Mouse (Mus musculus) forebrain, embryonic 13.5 days (tissue): ENCODE results near the gene Shmt1. TPM values are rescaled to one million over a fixed set of nuclear protein-coding genes. Genes with fewer than 3 reads are reported as not detected.

ENCODE experiments used
- ATAC-seq: fragments of 200-750 bp; cut with Nextera tagmentation; 2 replicates; pipeline ENCODE4 v1.8.0; 2017
- H3K27ac ChIP-seq: fragments of 300-500 bp; sonication (generic); 2 replicates; pipeline ENCODE4 v1.5.1; 2015; ENCODE audit warnings: inconsistent platforms, mild to moderate bottlenecking, moderate library complexity
- H3K27me3 ChIP-seq: fragments of 300-500 bp; sonication (generic); 2 replicates; pipeline ENCODE4 v1.6.1; 2015; ENCODE audit warnings: mild to moderate bottlenecking, inconsistent platforms
- H3K36me3 ChIP-seq: fragments of 300-500 bp; sonication (generic); 2 replicates; pipeline ENCODE4 v1.6.1; 2015; ENCODE audit warnings: mild to moderate bottlenecking, inconsistent platforms; ENCODE audit not compliant: poor library complexity, severe bottlenecking
- H3K4me1 ChIP-seq: fragments of 300-500 bp; sonication (generic); 2 replicates; pipeline ENCODE4 v1.6.1; 2015; ENCODE audit warnings: inconsistent platforms
- H3K4me2 ChIP-seq: fragments of 300-500 bp; sonication (generic); 2 replicates; pipeline ENCODE4 v1.6.1; 2015; ENCODE audit warnings: inconsistent platforms, mild to moderate bottlenecking, moderate library complexity
- H3K4me3 ChIP-seq: fragments of 300-500 bp; sonication (generic); 2 replicates; pipeline ENCODE4 v1.5.1; 2015; ENCODE audit warnings: mild to moderate bottlenecking, inconsistent platforms
- H3K9ac ChIP-seq: fragments of 300-500 bp; sonication (generic); 2 replicates; pipeline ENCODE4 v1.6.1; 2015; ENCODE audit warnings: mild to moderate bottlenecking, inconsistent platforms
- H3K9me3 ChIP-seq: fragments of 300-500 bp; sonication (generic); replicated peaks from 2 replicates; pipeline ENCODE4 v1.6.1; 2016; ENCODE audit warnings: inconsistent platforms
- WGBS: fragments of 180-500 bp; shearing (Covaris S2); methylation state at CpG from one replicate; pipeline ENCODE4 v1.1.7; 2015; 5-methylcytosine and 5-hydroxymethylcytosine counted together
- polyA plus RNA-seq: library from polyadenylated mRNA; unstranded; fragments of >200 nt; fragmentation: Nextera tagmentation; extraction: Ambion mirVana; gene quantifications from 2 replicates; pipeline ENCODE4 v1.2.1, GENCODE M21; 2015

Gene Shmt1
- polyA plus RNA-seq, 1 experiment from 2014 or later, result 36.9 TPM

DNA sequence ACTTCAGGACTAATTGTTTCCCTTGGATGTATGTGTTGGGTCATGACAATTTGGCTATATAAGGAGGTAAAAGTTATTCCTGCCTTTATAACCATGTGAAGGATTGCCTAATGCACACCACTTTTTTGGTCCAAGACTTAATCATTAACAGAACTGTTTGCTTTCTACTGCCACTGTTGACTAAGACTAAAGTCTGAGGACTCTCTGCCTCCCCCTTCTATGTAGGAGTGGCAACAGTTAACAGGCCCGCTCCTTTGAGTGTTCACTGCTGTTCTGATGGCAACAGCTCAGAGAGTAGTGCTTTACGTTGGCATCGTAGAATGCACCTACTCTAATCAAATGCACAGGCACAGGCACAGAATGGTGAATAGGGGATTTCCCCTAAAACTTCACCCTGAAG, 13.7 kb upstream of the Shmt1 start:
- Histone ChIP-seq H3K4me2 (no peak overlapping the region), H3K9me3 (no peaks in the 10 kb centered on the region), H3K36me3 (no peaks in the 10 kb centered on the region), H3K9ac (no peak overlapping the region), H3K4me1 (no peaks in the 10 kb centered on the region), H3K27ac (no peak overlapping the region), H3K27me3 (no peaks in the 10 kb centered on the region; the same call in 1 of the 2 replicates), H3K4me3 (no peak overlapping the region)
- no peak for ATAC-seq
- WGBS, result 91% methylated on average over 3 of the region's 3 CpGs

DNA sequence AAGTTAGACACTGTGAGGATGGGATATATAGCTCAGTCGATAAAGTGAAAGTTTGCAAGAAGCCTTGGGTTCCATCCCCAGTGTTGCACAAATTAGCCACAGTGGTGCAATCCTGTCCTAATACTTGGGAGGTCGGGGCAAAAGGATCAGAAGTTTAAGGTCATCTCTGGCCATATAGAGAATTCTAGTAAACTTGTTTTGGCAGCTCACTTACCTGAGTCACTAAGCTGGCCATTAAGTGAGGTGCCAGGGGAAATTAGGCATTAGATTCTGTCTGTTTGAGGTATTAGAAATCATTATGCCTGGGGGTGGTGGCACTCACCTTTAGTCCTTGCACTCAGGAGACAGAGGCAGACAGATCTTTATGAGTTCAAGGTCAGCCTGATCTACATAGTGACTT, 12.3 kb upstream of the Shmt1 start:
- WGBS, result 71% methylated on average over 2 of the region's 2 CpGs
- H3K27ac ChIP-seq, result no peak overlapping the region
- H3K9ac ChIP-seq, result no peak overlapping the region
- H3K4me1 ChIP-seq, result no peaks in the 10 kb centered on the region
- ATAC-seq, result no peak
- no peaks in the 10 kb centered on the region for H3K9me3 ChIP-seq
- H3K4me2 ChIP-seq, result no peak overlapping the region
- no peak overlapping the region for H3K4me3 ChIP-seq
- H3K36me3 ChIP-seq, result no peaks in the 10 kb centered on the region
- no peaks in the 10 kb centered on the region; the same call in 1 of the 2 replicates for H3K27me3 ChIP-seq

DNA sequence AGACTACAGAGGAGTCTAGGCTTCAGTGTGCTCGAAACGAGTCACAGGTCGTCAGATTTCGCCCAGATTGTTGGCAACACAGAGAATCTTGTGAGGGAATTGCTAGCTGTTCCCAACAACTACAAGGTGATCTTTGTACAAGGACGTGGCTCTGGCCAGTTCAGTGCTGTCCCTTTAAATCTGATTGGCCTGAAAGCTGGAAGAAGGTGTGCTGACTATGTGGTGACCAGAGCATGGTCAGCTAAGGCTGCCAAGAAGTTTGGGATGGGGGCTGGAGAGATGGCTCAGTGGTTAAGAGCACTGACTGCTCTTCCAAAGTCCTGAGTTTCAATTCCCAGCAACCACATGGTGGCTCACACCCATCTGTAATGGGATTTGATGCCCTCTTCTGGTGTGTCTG, 4.9 kb upstream of the Shmt1 start:
- H3K9ac ChIP-seq, result no peak overlapping the region
- H3K36me3 ChIP-seq, result no peaks in the 10 kb centered on the region
- no peak for ATAC-seq
- H3K4me1 ChIP-seq, result no peaks in the 10 kb centered on the region
- H3K4me3 ChIP-seq, result no peak overlapping the region
- 70% methylated on average over 5 of the region's 5 CpGs for WGBS
- H3K27me3 ChIP-seq, result peaks cover 8% of the 10 kb centered on the region; the same call in 1 of the 2 replicates
- H3K27ac ChIP-seq, result no peak overlapping the region
- no peak overlapping the region for H3K4me2 ChIP-seq
- no peaks in the 10 kb centered on the region for H3K9me3 ChIP-seq

DNA sequence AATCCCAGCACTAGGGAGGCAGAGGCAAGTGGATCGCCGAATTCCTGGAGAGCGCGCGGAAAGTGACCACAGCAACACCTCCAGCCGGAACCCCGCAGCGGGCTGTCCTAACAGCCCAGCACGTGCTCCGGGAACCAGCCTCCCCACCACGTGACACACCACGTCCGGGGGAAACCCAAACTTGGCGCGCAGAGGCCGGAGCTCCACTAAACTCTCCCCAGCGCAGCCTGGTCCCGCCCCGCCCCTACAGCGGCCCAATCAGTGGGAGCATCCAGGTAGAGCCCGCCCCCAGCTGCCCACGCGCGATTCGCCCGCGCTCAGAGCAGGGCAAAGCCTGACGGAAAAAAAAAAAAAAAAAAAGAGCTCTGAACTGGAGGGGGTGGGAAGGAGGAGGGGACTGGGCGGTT, 461 bp downstream of the Shmt1 start:
- Histone ChIP-seq H3K27me3 (no peaks in the 10 kb centered on the region), H3K36me3 (no peaks in the 10 kb centered on the region), H3K4me1 (peaks cover 28% of the 10 kb centered on the region), H3K27ac (no peak overlapping the region), H3K9ac (peak overlapping the region; percentile 27), H3K4me2 (peak overlapping the region; percentile 83), H3K4me3 (peak overlapping the region; percentile 49), H3K9me3 (no peaks in the 10 kb centered on the region)
- under 1% methylated on average over 29 of the region's 29 CpGs for whole genome bisulfite sequencing
- ATAC-seq, result peak; percentile 100

DNA sequence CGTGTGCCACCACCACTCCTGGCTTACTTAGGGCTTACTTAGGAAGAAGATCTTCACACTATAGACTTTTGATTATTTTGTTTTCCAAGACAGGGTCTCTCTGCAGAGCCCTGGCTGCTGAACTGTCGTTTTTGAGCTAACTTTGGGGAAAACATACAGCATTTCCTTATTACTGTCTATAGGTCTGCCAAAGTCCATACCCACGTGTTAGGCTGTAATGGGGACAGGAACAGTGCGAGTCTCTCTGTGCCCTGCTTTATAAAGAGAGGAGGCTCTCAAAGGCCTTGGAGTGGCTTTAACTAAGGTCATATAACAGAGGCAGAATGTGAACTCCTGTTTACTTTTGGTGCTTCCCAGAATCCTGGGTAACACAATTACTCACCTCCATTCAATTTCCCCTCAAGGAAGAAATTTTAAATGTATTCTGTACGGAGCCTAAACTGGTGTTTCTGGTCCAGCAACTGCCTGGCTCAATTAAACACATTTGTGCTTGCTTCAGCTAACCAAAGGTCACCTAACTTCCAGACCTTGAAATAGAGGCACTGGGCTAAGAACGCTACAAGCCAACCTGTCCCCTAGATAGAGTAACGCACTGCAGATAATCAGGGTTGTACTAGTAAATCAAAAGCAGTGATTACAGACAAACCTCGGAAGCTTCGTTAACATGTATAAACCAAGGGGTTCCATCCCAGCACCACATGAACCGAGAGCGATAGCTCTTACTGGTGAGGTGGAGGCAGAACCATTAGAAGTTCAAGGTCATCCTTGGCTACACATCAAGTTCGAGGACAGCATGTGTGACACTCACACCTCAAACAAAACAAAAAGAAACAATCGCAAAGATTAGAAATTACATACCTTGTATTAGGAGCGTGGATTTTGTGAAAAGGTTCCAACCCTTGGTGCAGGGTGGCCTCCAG, 1.2 kb downstream of the Shmt1 start:
- no peak for ATAC-seq
- 17% methylated on average over 14 of the region's 14 CpGs for WGBS
- peak overlapping the region; percentile 83 for H3K4me2 ChIP-seq
- H3K9me3 ChIP-seq, result no peaks in the 10 kb centered on the region
- H3K27me3 ChIP-seq, result no peaks in the 10 kb centered on the region
- peaks cover 28% of the 10 kb centered on the region for H3K4me1 ChIP-seq
- H3K36me3 ChIP-seq, result no peaks in the 10 kb centered on the region
- H3K4me3 ChIP-seq, result peak overlapping the region; percentile 49
- H3K27ac ChIP-seq, result no peak overlapping the region
- peak overlapping the region; percentile 27 for H3K9ac ChIP-seq

DNA sequence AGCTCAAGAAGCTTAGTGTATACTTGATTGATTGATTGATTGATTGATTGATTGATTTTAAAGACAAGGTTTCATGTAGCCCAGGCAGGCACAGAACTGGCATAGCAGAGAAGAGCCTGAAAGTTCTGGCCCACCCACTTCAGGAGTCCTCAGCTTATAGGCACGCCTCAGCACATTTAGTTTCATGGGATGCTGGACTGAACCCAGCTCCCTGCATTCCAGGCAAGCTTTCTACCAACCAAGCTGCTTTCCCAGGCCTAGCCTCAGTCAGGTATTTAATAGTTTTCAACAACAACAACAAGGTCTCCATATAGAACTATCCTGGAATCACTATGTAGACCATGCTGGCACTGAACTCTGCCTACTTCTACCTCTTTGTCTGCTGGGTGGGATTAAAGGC, 2.0 kb downstream of the Shmt1 start:
- Histone ChIP-seq H3K4me2 (peak overlapping the region; percentile 83), H3K9me3 (no peaks in the 10 kb centered on the region), H3K36me3 (no peaks in the 10 kb centered on the region), H3K27me3 (no peaks in the 10 kb centered on the region), H3K4me1 (peaks cover 28% of the 10 kb centered on the region), H3K9ac (0 out of 2 replicates have a peak overlapping the region, but pooled peaks have one; percentile 27), H3K4me3 (peak overlapping the region; percentile 49), H3K27ac (no peak overlapping the region)
- no peak for ATAC-seq
- 60% methylated on average over 1 of the region's 1 CpGs for WGBS

DNA sequence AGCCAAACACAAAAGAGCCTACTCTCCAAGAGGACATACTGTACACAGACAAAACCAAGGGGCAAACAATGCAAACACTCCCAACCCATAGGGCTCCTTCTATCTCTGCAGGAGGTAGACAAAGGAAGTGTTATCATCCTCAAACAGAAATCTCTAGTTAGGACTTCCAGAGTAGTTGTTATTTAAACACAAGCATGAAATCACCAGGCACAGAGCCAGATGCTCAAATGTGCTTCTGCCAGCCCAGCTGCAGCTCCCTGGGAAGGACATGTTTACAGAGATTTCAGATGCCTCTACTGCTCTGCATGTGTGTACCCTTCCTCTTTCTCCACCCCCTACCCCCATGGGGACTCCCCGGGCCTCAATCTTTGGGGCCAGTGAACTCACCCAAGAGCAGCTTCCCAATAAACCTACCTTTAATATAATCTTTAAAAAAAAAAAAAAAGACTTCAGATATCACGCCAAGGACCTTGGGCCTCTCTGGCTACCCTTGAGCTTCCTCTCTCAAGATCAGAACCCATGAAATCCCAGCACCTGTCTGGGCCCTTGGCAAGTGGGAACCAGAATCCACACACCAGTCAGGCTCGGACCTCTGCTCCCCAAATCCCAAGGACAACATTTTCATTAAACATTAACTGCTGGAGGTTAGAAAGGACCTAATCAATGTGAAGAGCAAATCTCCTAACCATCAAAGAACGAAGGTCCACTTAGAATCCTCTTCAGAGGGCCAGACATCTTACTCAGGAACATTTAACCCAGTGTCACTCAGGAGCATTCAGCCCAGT, 3.0 kb downstream of the Shmt1 start:
- H3K9me3 ChIP-seq, result no peaks in the 10 kb centered on the region
- 0 out of 2 replicates have a peak overlapping the region, but pooled peaks have one; percentile 0 for H3K4me2 ChIP-seq
- peaks cover 28% of the 10 kb centered on the region for H3K4me1 ChIP-seq
- H3K36me3 ChIP-seq, result peaks cover 4% of the 10 kb centered on the region
- 87% methylated on average over 4 of the region's 4 CpGs for WGBS
- no peak overlapping the region for H3K27ac ChIP-seq
- H3K9ac ChIP-seq, result 0 out of 2 replicates have a peak overlapping the region, but pooled peaks have one; percentile 8
- H3K4me3 ChIP-seq, result no peak overlapping the region
- no peak for ATAC-seq
- H3K27me3 ChIP-seq, result no peaks in the 10 kb centered on the region

DNA sequence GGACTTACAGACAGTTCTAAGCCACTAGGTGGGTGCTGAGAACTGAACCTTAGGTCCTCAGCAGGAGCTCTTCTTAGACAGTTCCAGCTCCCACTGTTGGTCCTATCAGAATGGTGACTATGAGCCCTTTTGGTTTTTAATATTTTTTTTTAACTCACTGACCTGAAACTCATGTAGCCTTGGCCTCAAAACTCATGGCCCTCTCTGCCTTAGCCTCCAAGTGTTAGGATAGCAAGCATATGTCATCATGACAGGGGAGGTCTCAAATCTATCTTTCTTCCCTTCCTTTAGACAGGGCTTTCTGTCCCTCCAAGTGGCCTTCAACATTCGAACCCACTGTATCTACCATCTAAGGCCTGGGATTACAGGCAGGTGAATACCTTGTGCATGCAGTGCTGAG, 10.6 kb downstream of the Shmt1 start:
- WGBS, result 100% methylated on average over 1 of the region's 1 CpGs

DNA sequence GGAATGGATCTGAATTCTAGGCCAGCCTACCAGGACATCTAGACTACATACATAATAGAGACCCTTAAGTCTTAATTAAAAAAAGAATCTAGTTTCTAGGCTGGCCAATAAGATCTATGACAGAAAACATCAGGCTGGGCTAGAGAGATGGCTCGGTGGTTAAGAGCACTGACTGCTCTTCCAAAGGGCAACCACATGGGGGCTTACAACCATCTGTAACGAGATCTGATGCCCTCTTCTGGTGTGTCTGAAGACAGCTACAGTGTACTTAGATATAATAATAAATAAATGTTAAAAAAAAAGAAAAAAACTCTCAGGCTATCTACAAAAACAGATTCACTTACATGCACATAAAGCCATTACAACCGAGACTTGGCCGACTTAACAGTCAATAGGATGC, 11.5 kb downstream of the Shmt1 start:
- peaks cover 60% of the 10 kb centered on the region for H3K36me3 ChIP-seq
- H3K9ac ChIP-seq, result no peak overlapping the region
- H3K4me1 ChIP-seq, result no peaks in the 10 kb centered on the region
- no peaks in the 10 kb centered on the region for H3K27me3 ChIP-seq
- no peak for ATAC-seq
- H3K4me3 ChIP-seq, result no peak overlapping the region
- no peaks in the 10 kb centered on the region for H3K9me3 ChIP-seq
- H3K27ac ChIP-seq, result no peak overlapping the region
- 84% methylated on average over 4 of the region's 4 CpGs for WGBS
- H3K4me2 ChIP-seq, result no peak overlapping the region

More for the DNA sequence above, 10.6 kb downstream of the Shmt1 start:
- Histone ChIP-seq H3K9me3 (no peaks in the 10 kb centered on the region), H3K27me3 (no peaks in the 10 kb centered on the region), H3K36me3 (peaks cover 55% of the 10 kb centered on the region), H3K4me3 (no peak overlapping the region), H3K4me2 (no peak overlapping the region), H3K27ac (no peak overlapping the region), H3K4me1 (no peaks in the 10 kb centered on the region), H3K9ac (no peak overlapping the region)
- no peak for ATAC-seq

DNA sequence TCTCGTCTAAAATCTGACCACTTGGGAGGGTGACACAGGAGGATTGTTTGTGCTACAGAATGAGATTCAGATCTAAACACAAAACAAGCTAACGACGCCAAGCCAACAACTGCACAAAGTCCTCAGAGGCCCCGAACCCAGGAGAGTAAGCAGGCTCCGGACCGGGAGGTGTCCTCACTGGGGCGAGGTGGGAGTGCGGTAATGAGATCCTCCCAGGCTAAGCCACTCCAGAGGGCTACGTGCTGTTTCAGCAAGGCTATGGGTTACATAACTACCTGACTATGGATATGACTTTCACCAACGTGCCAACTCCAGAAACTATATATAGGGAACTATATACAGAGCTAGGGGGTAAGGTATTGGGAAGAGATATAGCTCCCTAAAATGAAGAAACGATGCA, 15.2 kb downstream of the Shmt1 start:
- H3K4me1 ChIP-seq, result no peaks in the 10 kb centered on the region
- H3K4me2 ChIP-seq, result no peak overlapping the region
- WGBS, result 90% methylated on average over 11 of the region's 11 CpGs
- no peak overlapping the region for H3K9ac ChIP-seq
- H3K9me3 ChIP-seq, result no peaks in the 10 kb centered on the region
- no peaks in the 10 kb centered on the region for H3K27me3 ChIP-seq
- H3K4me3 ChIP-seq, result no peak overlapping the region
- H3K27ac ChIP-seq, result no peak overlapping the region
- ATAC-seq, result no peak
- H3K36me3 ChIP-seq, result peaks cover 68% of the 10 kb centered on the region

DNA sequence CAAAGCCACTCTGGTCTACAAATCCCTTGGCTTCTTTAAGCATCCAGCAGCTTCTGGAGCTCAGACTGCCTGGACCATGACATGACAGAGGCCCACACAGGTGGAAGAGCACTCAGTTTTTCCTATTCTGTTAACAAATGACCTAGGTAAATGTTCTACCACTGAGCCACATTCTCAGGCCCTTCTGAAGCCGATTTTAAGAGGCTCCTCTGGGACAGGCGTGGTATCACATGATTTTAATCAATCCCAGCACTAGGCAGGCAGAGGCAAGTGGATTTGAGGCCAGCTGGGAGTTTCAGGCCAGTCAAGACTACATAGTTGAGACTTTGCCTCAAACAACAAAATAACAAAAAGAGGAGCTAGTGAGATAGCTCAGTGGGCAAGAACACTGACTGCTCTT, 21.0 kb downstream of the Shmt1 start:
- H3K4me2 ChIP-seq, result no peak overlapping the region
- 87% methylated on average over 2 of the region's 2 CpGs for WGBS
- no peak overlapping the region for H3K9ac ChIP-seq
- H3K27me3 ChIP-seq, result no peaks in the 10 kb centered on the region
- H3K27ac ChIP-seq, result no peak overlapping the region
- ATAC-seq, result no peak
- no peaks in the 10 kb centered on the region for H3K4me1 ChIP-seq
- H3K9me3 ChIP-seq, result no peaks in the 10 kb centered on the region
- no peak overlapping the region for H3K4me3 ChIP-seq
- H3K36me3 ChIP-seq, result peaks cover 83% of the 10 kb centered on the region

DNA sequence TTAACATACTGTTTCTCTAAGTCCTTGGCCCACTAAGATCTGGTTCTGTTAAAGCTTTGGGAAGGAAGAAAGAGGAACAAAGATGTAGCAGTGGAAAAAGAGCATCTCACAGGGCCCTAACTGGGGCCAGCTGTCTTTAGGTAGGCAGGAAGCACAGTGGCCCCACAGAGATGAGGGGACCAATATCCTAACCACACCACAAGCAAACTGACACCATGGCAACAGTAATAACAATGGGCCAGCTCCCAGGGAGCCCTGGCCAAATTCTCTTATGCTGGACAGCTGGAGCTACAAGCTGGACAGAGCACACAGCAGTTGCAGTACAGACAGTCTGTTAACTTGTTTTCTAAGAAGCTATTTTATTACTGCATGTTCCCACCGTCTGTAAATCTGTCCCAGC, 23.9 kb downstream of the Shmt1 start:
- Histone ChIP-seq H3K4me2 (no peak overlapping the region), H3K9me3 (no peaks in the 10 kb centered on the region), H3K4me1 (peaks cover 4% of the 10 kb centered on the region), H3K36me3 (peaks cover 88% of the 10 kb centered on the region), H3K4me3 (no peak overlapping the region), H3K27me3 (no peaks in the 10 kb centered on the region), H3K9ac (no peak overlapping the region), H3K27ac (no peak overlapping the region)
- no peak for ATAC-seq
- WGBS, result 58% methylated on average over 1 of the region's 1 CpGs
